Mouse (Mus musculus) erythroblast, embryonic 14.5 days (primary cell): ENCODE results near the gene Cacna1d.

Experiments
- GATA1 ChIP-seq: IDR thresholded peaks from 2 replicates; pipeline ENCODE4 v1.6.1; 2012; ENCODE audit warnings: low read length, inconsistent platforms, mixed read lengths
- TAL1 ChIP-seq: IDR thresholded peaks from 3 replicates; pipeline ENCODE4 v1.6.1; 2012; ENCODE audit warnings: low read length, inconsistent platforms, mixed read lengths

DNA sequence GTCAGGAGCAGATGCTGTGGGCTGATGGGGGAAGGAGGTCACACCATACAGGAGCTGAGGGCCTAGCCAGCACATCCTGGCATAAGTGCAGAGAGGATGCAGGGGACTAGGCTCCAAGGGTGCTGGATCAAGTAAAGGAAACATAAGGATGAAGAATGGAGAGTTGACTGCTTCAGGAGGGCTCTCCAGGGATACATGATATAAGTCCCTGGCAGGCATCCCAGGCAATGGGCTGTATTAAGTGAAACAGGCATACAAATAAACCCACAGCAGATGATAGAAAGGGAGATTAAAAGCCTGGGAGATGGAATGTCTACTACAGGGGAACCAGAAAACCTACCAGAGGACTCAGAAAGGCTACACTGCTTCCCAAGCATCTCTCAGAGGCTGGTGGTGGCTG lies 62.5 kb downstream of the Cacna1d start:
- TF ChIP-seq TAL1 (no peak), GATA1 (no peak)
